Mouse (Mus musculus) kidney, adult 2 months (tissue): ENCODE data around the gene Astn2.

ENCODE experiments used
- CTCF ChIP-seq: fragments of 200-500 bp; conservative IDR thresholded peaks from 2 replicates; pipeline ENCODE4 v1.5.1; 2011; ENCODE audit warnings: low read depth, mild to moderate bottlenecking, control low read depth, low read length, moderate library complexity, mixed read lengths; ENCODE audit not compliant: insufficient read depth, insufficient read length
- POLR2A ChIP-seq: fragments of 200-500 bp; IDR thresholded peaks from one replicate; pipeline ENCODE4 v1.6.1; 2011; ENCODE audit warnings: low read depth, low read length, control low read depth

GRCm38 (mm10) chr4:66264031-66264430 is 140.4 kb downstream of the Astn2 start:
- TF ChIP-seq CTCF, result no peak
- no peak for TF ChIP-seq POLR2A
